Mouse (Mus musculus) hindbrain, embryonic 16.5 days (tissue): ENCODE results near the gene Atp6v0c. TPM values are rescaled to one million over a fixed set of nuclear protein-coding genes. Genes with fewer than 3 reads are reported as not detected.
A peak's percentile ranks its signal among the peaks of the same experiment; 100 is the strongest.

Experiments
- ATAC-seq: fragments of 200-750 bp; cut with Nextera tagmentation; 2 replicates; pipeline ENCODE4 v1.8.0; 2017; ENCODE audit warnings: moderate TSS enrichment, moderate library complexity
- H3K27ac ChIP-seq: fragments of 300-500 bp; sonication (generic); 2 replicates; pipeline ENCODE4 v1.5.1; 2014; ENCODE audit warnings: low read depth, mild to moderate bottlenecking, control low read depth, low read length, moderate library complexity
- H3K27me3 ChIP-seq: fragments of 300-500 bp; sonication (generic); replicated peaks from 2 replicates; pipeline ENCODE4 v1.6.1; 2014; ENCODE audit warnings: low read length; ENCODE audit not compliant: control insufficient read depth, insufficient read depth
- H3K36me3 ChIP-seq: fragments of 300-500 bp; sonication (generic); 2 replicates; pipeline ENCODE4 v1.6.1; 2014; ENCODE audit warnings: mild to moderate bottlenecking, low read length, moderate library complexity, mixed read lengths; ENCODE audit not compliant: control insufficient read depth, insufficient read depth
- H3K4me1 ChIP-seq: fragments of 300-500 bp; sonication (generic); 2 replicates; pipeline ENCODE4 v1.6.1; 2014; ENCODE audit warnings: low read depth, low read length; ENCODE audit not compliant: control insufficient read depth, insufficient read depth
- H3K4me2 ChIP-seq: fragments of 300-500 bp; sonication (generic); 2 replicates; pipeline ENCODE4 v1.6.1; 2014; ENCODE audit warnings: mild to moderate bottlenecking, low read length, control low read depth, moderate library complexity
- H3K4me3 ChIP-seq: fragments of 300-500 bp; sonication (generic); 2 replicates; pipeline ENCODE4 v1.5.1; 2014; ENCODE audit warnings: mild to moderate bottlenecking, low read length, control low read depth, moderate library complexity
- H3K9ac ChIP-seq: fragments of 300-500 bp; sonication (generic); 2 replicates; pipeline ENCODE4 v1.6.1; 2014; ENCODE audit warnings: low read depth, mild to moderate bottlenecking, control low read depth, low read length, moderate library complexity
- H3K9me3 ChIP-seq: fragments of 300-500 bp; sonication (generic); 2 replicates; pipeline ENCODE4 v1.6.1; 2014; ENCODE audit warnings: mild to moderate bottlenecking, low read length, moderate library complexity; ENCODE audit not compliant: control insufficient read depth
- WGBS: fragments of 180-500 bp; shearing (Covaris S2); extraction: QIAGEN DNeasy Blood & Tissue Kit; methylation state at CpG from one replicate; pipeline ENCODE4 v1.1.7; 2014; 5-methylcytosine and 5-hydroxymethylcytosine counted together
- polyA plus RNA-seq: library from polyadenylated mRNA; unstranded; fragments of >200 nt; fragmentation: Nextera tagmentation; extraction: Ambion mirVana; gene quantifications from 2 replicates; pipeline ENCODE4 v1.2.1, GENCODE M21; 2015

Atp6v0c gene
- polyA plus RNA-seq: 1,653 and 1,817 TPM in 2 replicates

- peaks cover 28% of the 10 kb centered on the region for H3K4me1 ChIP-seq
These were observed at the start of gene Atp6v0c for GRCm38 (mm10) chr17:24169317-24170065. Gene Atp6v0c, minus strand, starts transcription at chr17:24169702.

GRCm38 (mm10) chr17:24216836-24217235 is 47.3 kb upstream of the Atp6v0c start:
- WGBS: 65% methylated on average over 4 of the region's 4 CpGs
- Histone ChIP-seq H3K27ac (no peak overlapping the region), H3K4me3 (no peak overlapping the region), H3K9me3 (no peaks in the 10 kb centered on the region), H3K4me2 (no peak overlapping the region), H3K9ac (no peak overlapping the region), H3K27me3 (no peaks in the 10 kb centered on the region), H3K4me1 (peaks cover 17% of the 10 kb centered on the region), H3K36me3 (peaks cover 23% of the 10 kb centered on the region)
- no peak for ATAC-seq

More at GRCm38 (mm10) chr17:24169317-24170065, at the start of gene Atp6v0c:
- WGBS: under 1% methylated on average over 58 of the region's 58 CpGs
- Histone ChIP-seq H3K4me2 (peak within 1 kb of the TSS; percentile 81), H3K27ac (peak within 1 kb of the TSS; percentile 100), H3K9me3 (no peaks in the 10 kb centered on the region), H3K27me3 (no peaks in the 10 kb centered on the region), H3K9ac (peak within 1 kb of the TSS; percentile 93), H3K4me3 (peak within 1 kb of the TSS; percentile 84), H3K36me3 (no peaks in the 10 kb centered on the region)
- peak; percentile 90 for ATAC-seq

- Histone ChIP-seq H3K9me3 (no peaks in the 10 kb centered on the region), H3K4me1 (peaks cover 33% of the 10 kb centered on the region), H3K36me3 (peaks cover 23% of the 10 kb centered on the region), H3K27ac (no peak overlapping the region), H3K4me2 (no peak overlapping the region), H3K9ac (no peak overlapping the region), H3K4me3 (no peak overlapping the region), H3K27me3 (no peaks in the 10 kb centered on the region)
- WGBS: 81% methylated on average over 6 of the region's 6 CpGs
- ATAC-seq: no peak
These were observed 43.7 kb upstream of the Atp6v0c start for GRCm38 (mm10) chr17:24213186-24213585.

- Histone ChIP-seq H3K9me3 (no peaks in the 10 kb centered on the region), H3K27me3 (no peaks in the 10 kb centered on the region), H3K9ac (peak overlapping the region; percentile 92; the same call in 1 of the 2 replicates), H3K4me1 (peaks cover 39% of the 10 kb centered on the region), H3K36me3 (peaks cover 18% of the 10 kb centered on the region), H3K4me3 (peak overlapping the region; percentile 62), H3K27ac (peak overlapping the region; percentile 92), H3K4me2 (peak overlapping the region; percentile 97)
- ATAC-seq: no peak; the same call in 1 of the 2 replicates
- WGBS: 32% methylated on average over 5 of the region's 5 CpGs
These were observed 43.0 kb upstream of the Atp6v0c start for GRCm38 (mm10) chr17:24212441-24213018.

- Histone ChIP-seq H3K36me3 (peaks cover 17% of the 10 kb centered on the region), H3K9me3 (no peaks in the 10 kb centered on the region), H3K27ac (peak overlapping the region; percentile 92), H3K9ac (peak overlapping the region; percentile 92), H3K4me1 (peaks cover 46% of the 10 kb centered on the region), H3K4me3 (peak overlapping the region; percentile 62), H3K4me2 (peak overlapping the region; percentile 97), H3K27me3 (no peaks in the 10 kb centered on the region)
- 2% methylated on average over 37 of the region's 37 CpGs for WGBS
- peak; percentile 66 for ATAC-seq
These were observed 42.3 kb upstream of the Atp6v0c start for GRCm38 (mm10) chr17:24211631-24212440.

- Histone ChIP-seq H3K4me2 (peak overlapping the region; percentile 97), H3K4me3 (no peak overlapping the region), H3K27ac (peak overlapping the region; percentile 92; the same call in 1 of the 2 replicates), H3K9me3 (no peaks in the 10 kb centered on the region), H3K36me3 (peaks cover 7% of the 10 kb centered on the region; the same call in 1 of the 2 replicates), H3K9ac (peak overlapping the region; percentile 14; the same call in 1 of the 2 replicates), H3K27me3 (no peaks in the 10 kb centered on the region), H3K4me1 (peaks cover 58% of the 10 kb centered on the region)
- 77% methylated on average over 3 of the region's 3 CpGs for WGBS
- no peak for ATAC-seq
These were observed 41.1 kb upstream of the Atp6v0c start for GRCm38 (mm10) chr17:24210591-24210990.

- H3K36me3 ChIP-seq: peaks cover under 1% of the 10 kb centered on the region; the same call in 1 of the 2 replicates
- no peak for ATAC-seq
- no peaks in the 10 kb centered on the region for H3K27me3 ChIP-seq
- no peak overlapping the region for H3K27ac ChIP-seq
- H3K9ac ChIP-seq: peak overlapping the region; percentile 80; the same call in 1 of the 2 replicates
- 69% methylated on average over 3 of the region's 3 CpGs for WGBS
- no peaks in the 10 kb centered on the region for H3K9me3 ChIP-seq
- peaks cover 59% of the 10 kb centered on the region for H3K4me1 ChIP-seq
- H3K4me3 ChIP-seq: peak overlapping the region; percentile 50
- peak overlapping the region; percentile 82 for H3K4me2 ChIP-seq
These were observed 40.4 kb upstream of the Atp6v0c start for GRCm38 (mm10) chr17:24209916-24210240.

GRCm38 (mm10) chr17:24209043-24209915 is 39.8 kb upstream of the Atp6v0c start, which contains the start of gene Ntn3:
Gene Ntn3, minus strand, starts transcription at chr17:24209531.
- Histone ChIP-seq H3K4me2 (peak within 1 kb of the TSS; percentile 82), H3K9me3 (no peaks in the 10 kb centered on the region), H3K9ac (peak within 1 kb of the TSS; percentile 80), H3K27ac (peak within 1 kb of the TSS; percentile 62), H3K27me3 (no peaks in the 10 kb centered on the region), H3K4me1 (peaks cover 65% of the 10 kb centered on the region), H3K4me3 (peak within 1 kb of the TSS; percentile 50), H3K36me3 (no peaks in the 10 kb centered on the region)
- ATAC-seq: peak; percentile 15
- under 1% methylated on average over 30 of the region's 43 CpGs for WGBS
